Mouse (Mus musculus): ENCODE measurements around the gene Cyp4f17. TPM values are rescaled to one million over a fixed set of nuclear protein-coding genes. Genes with fewer than 3 reads are reported as not detected.
A peak's percentile ranks its signal among the peaks of the same experiment; 100 is the strongest.
"Not testable (repeated sequence)": the region's sequence is repeated elsewhere in the genome, so short reads cannot be mapped to it uniquely, and the experiment has no call there.

Gene Cyp4f17
- polyA plus RNA-seq, 2 experiments, result 7.7 to 16.5 TPM

DNA sequence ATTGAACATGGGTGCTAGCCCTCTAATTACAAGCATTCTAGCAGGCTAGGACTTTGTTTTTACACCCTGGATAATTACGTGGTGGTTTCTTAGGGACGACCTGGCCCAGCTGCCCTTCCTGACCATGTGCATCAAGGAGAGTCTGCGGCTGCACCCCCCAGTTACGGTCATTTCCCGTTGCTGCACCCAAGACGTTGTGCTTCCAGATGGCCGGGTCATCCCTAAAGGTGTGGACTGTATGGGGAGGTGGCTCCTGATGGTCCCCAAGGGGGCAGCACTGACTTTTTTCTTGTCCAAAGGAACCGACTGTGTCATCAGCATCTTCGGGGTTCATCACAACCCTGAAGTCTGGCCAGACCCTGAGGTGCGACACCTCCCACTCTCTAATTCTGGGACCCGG lies 21.9 kb downstream of the Cyp4f17 start:
- 81% methylated on average over 11 of the region's 11 CpGs for WGBS
- H3K27ac ChIP-seq (replicated peaks; ENCODE audit: low read depth, low read length), result no peak overlapping the region
- H3K4me2 ChIP-seq (replicated peaks; ENCODE audit: low read depth, low read length, severe bottlenecking), result no peak overlapping the region
- H3K9me3 ChIP-seq (ENCODE audit: control insufficient read depth, low read length), result no peaks in the 10 kb centered on the region
- no peak overlapping the region for H3K4me3 ChIP-seq (replicated peaks; ENCODE audit: low read length)
- peaks cover 43% of the 10 kb centered on the region for H3K36me3 ChIP-seq (ENCODE audit: control insufficient read depth, insufficient read depth, low read length)
- H3K9ac ChIP-seq (ENCODE audit: low read depth, low read length, severe bottlenecking), result no peak overlapping the region
- no peaks in the 10 kb centered on the region for H3K4me1 ChIP-seq (ENCODE audit: control insufficient read depth, insufficient read depth, low read length)
- no peaks in the 10 kb centered on the region for H3K27me3 ChIP-seq (ENCODE audit: control insufficient read depth, insufficient read depth, low read length)
- no peak for ATAC-seq (ENCODE audit: low FRiP score, low read depth)
- DNase-seq (ENCODE audit: low spot score), result no peak
- TF ChIP-seq POLR2A (IDR thresholded peaks at IDR 0.05; ENCODE audit: borderline replicate concordance, extremely low read depth, insufficient read depth, insufficient read length), result no peak

DNA sequence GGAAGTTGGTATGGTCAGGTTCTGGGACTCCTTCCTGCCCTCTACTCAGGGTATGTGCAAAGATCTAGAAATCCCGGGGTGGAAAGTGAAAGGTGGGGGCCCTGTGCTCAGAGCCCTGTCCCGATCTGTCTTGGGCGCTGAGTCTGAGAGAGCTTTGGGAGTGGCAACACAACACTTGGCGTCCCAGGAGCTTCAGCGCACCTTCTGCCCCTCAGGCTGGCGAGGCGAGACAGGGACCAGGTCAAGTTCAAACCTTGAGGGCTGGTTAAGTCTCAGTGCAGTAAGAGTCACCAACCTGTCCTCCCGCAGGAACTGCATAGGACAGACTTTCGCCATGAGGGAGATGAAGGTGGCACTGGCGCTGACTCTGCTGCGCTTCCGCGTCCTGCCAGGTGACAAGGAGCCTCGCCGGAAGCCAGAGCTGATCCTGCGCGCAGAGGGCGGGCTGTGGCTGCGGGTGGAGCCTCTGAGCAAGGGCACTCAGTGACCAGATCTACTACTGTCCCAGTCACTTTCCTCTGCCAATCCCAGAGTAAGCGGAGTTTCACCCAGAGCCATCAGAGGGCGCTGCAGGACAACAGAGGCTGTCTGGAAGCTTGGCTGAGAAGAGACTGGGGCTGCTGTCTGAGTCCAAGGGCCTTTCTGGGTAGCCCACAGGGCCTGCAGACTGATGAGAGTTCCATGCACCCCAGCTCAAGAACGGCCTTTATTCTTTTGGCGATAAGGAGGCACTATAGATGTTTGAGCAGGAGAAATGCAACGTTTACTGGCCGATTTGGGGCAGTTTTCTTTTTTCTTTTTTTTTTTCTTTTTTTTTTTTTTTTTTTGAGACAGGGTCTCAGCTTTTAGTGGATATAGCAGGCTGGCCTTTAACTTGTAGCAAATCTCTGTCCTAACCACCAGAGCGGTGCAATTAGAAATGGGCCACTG lies 22.8 kb downstream of the Cyp4f17 start:
- DNase-seq (ENCODE audit: low spot score), result peak; percentile 56
- Histone ChIP-seq H3K4me3 (replicated peaks; ENCODE audit: low read length) (no peak overlapping the region), H3K27me3 (ENCODE audit: control insufficient read depth, insufficient read depth, low read length) (no peaks in the 10 kb centered on the region), H3K4me2 (replicated peaks; ENCODE audit: low read depth, low read length, severe bottlenecking) (peak overlapping the region; percentile 31), H3K9me3 (ENCODE audit: control insufficient read depth, low read length) (no peaks in the 10 kb centered on the region), H3K27ac (replicated peaks; ENCODE audit: low read depth, low read length) (no peak overlapping the region), H3K4me1 (ENCODE audit: control insufficient read depth, insufficient read depth, low read length) (no peaks in the 10 kb centered on the region), H3K36me3 (ENCODE audit: control insufficient read depth, insufficient read depth, low read length) (peaks cover 36% of the 10 kb centered on the region), H3K9ac (ENCODE audit: low read depth, low read length, severe bottlenecking) (peak overlapping the region; percentile 16; the same call in 1 of the 2 replicates)
- peak; percentile 37 for ATAC-seq (ENCODE audit: low FRiP score, low read depth)
- no peak for TF ChIP-seq POLR2A (IDR thresholded peaks at IDR 0.05; ENCODE audit: borderline replicate concordance, extremely low read depth, insufficient read depth, insufficient read length)
- WGBS, result 22% methylated on average over 25 of the region's 26 CpGs

DNA sequence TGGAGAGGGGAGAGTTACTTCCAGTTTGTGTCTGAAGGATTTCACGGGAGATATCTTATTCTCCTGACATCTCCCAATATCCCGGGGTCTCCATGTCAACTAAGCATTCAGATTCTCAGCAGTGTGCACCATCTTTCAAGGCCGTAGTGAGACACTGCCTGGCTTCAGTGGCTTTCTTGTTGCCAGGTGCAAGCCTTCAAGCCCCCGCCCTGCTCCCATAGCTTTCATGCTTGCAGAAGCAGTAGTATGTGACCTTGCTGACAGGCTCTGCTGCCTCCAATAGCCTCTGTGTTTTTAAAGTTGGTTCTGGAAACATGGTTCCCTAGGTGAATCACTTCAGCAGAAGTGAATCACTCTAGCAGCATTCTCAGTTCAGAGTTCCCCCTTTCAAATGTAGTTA lies 26.5 kb downstream of the Cyp4f17 start:
- DNase-seq (ENCODE audit: low spot score); H3K4me2 ChIP-seq (replicated peaks; ENCODE audit: low read depth, low read length, severe bottlenecking); H3K9me3 ChIP-seq (ENCODE audit: control insufficient read depth, low read length); H3K9ac ChIP-seq (ENCODE audit: low read depth, low read length, severe bottlenecking); H3K4me3 ChIP-seq (replicated peaks; ENCODE audit: low read length); H3K27me3 ChIP-seq (ENCODE audit: control insufficient read depth, insufficient read depth, low read length); ATAC-seq (ENCODE audit: low FRiP score, low read depth); H3K4me1 ChIP-seq (ENCODE audit: control insufficient read depth, insufficient read depth, low read length); H3K27ac ChIP-seq (replicated peaks; ENCODE audit: low read depth, low read length): not testable (repeated sequence)
- WGBS, result 68% methylated on average over 4 of the region's 4 CpGs
- peaks cover 14% of the 10 kb centered on the region; the same call in 1 of the 2 replicates for H3K36me3 ChIP-seq (ENCODE audit: control insufficient read depth, insufficient read depth, low read length)

DNA sequence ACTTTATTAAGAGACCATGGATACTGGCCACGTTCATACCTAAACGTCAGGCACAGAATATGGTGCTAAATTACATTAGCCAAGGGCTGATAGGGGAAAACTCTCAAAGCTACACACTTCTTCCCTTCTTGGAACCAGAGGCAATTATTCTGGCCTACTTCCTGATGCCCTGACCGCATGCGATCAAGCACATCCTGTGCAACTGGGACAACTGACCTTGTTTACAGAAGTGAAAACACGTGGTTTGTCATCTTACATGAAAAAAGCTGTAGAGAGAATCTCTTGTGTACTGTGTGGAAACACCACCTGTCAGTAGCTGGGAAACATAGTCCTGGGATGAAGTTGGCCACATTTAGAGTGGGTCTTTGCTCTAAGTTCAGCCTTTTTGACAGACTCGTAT lies 28.2 kb downstream of the Cyp4f17 start:
- Histone ChIP-seq H3K4me2 (replicated peaks; ENCODE audit: low read depth, low read length, severe bottlenecking) (no peak overlapping the region), H3K27ac (replicated peaks; ENCODE audit: low read depth, low read length) (no peak overlapping the region), H3K4me1 (ENCODE audit: control insufficient read depth, insufficient read depth, low read length) (no peaks in the 10 kb centered on the region), H3K9ac (ENCODE audit: low read depth, low read length, severe bottlenecking) (no peak overlapping the region), H3K9me3 (ENCODE audit: control insufficient read depth, low read length) (no peaks in the 10 kb centered on the region), H3K4me3 (replicated peaks; ENCODE audit: low read length) (no peak overlapping the region), H3K27me3 (ENCODE audit: control insufficient read depth, insufficient read depth, low read length) (no peaks in the 10 kb centered on the region), H3K36me3 (ENCODE audit: control insufficient read depth, insufficient read depth, low read length) (0 out of 2 replicates have a peak, but pooled peaks cover 3% of the 10 kb centered on the region)
- ATAC-seq (ENCODE audit: low FRiP score, low read depth) (no peak), DNase-seq (ENCODE audit: low spot score) (no peak)
- no peak for TF ChIP-seq POLR2A (IDR thresholded peaks at IDR 0.05; ENCODE audit: borderline replicate concordance, extremely low read depth, insufficient read depth, insufficient read length)
- WGBS, result 84% methylated on average over 6 of the region's 6 CpGs

DNA sequence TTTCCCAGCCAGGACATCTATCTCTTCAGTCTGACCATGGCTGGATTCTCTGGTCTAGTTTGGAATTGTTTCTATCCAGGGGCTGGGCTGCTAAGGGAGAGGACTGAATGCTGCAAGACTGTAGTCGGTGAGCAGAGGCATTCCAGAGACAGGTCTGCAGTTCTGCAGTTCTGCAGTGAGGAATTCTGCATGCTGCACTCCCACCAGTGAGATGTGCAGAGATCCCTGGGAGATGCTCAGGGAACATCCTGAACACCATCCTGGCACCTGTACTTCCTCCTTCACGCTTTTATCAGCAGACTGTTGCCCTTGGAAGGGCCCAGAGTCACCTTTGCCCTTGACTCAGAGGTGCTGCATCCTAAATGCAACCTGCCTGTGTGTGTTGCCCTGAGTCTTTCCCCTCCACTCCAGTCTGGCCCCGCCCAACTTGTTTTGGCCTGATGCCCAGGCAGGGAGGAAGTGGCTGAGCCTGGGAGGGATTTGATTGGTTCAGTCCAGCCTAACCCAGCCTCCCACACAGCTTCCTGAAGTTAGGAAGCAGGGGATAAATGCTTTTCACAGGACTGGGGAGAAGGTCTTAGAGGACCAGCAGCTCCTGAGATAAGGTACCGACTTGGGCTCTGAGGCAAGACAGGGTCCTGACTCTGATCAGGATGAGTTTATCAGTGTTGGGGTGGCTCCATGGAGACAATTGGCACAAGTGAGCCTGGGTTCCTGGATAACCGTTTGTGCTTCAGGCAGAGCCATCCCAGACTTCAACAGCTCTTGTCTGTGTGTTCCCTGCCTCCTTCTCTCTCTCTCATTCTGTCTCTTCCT lies 30.4 kb downstream of the Cyp4f17 start, which contains the start of gene Cyp4f16:
Cyp4f16 (plus strand) TSS at position 508 of the 816 bp plus-strand sequence.
- Histone ChIP-seq H3K9ac (ENCODE audit: low read depth, low read length, severe bottlenecking) (peak within 1 kb of the TSS; percentile 55), H3K4me2 (replicated peaks; ENCODE audit: low read depth, low read length, severe bottlenecking) (peak within 1 kb of the TSS; percentile 62), H3K4me3 (replicated peaks; ENCODE audit: low read length) (peak within 1 kb of the TSS; percentile 48)
- ATAC-seq (ENCODE audit: low FRiP score, low read depth) (peak; percentile 97), DNase-seq (ENCODE audit: low spot score) (peak; percentile 73)
- H3K4me1 ChIP-seq (ENCODE audit: control insufficient read depth, insufficient read depth, low read length); H3K27ac ChIP-seq (replicated peaks; ENCODE audit: low read depth, low read length); H3K27me3 ChIP-seq (ENCODE audit: control insufficient read depth, insufficient read depth, low read length); H3K36me3 ChIP-seq (ENCODE audit: control insufficient read depth, insufficient read depth, low read length); H3K9me3 ChIP-seq (ENCODE audit: control insufficient read depth, low read length): not testable (repeated sequence)
- 4% methylated on average over 5 of the region's 5 CpGs for WGBS
- peak; percentile 60; the same call in 1 of the 2 replicates for TF ChIP-seq POLR2A (IDR thresholded peaks at IDR 0.05; ENCODE audit: borderline replicate concordance, extremely low read depth, insufficient read depth, insufficient read length)
